Mouse (Mus musculus): Measurements from ENCODE around the gene H1f0. TPM values are rescaled to one million over a fixed set of nuclear protein-coding genes. Genes with fewer than 3 reads are reported as not detected.
A peak's percentile ranks its signal among the peaks of the same experiment; 100 is the strongest.

H1f0 gene
- total and polyA plus RNA-seq, 3 experiments, result 33.5 to 213 (median 46.8) TPM

DNA sequence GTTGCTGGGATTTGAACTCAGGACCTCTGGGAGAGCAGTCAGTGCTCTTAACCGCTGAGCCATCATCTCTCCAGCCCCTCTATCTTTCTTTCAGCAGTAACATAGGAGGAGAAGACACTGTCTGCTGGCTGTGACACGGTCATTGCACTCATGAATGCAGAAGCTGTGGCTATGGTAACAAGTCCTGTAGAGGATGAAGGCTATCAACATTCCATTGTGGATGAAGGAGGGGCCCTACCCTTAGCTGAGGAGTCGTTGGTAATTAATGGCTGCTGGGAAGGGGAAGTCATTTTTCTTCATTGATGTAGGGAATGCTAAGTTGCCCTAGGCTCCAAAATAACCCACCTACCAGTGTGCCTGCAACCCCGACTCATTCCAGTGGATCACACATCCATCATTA lies 10.1 kb upstream of the H1f0 start:
- no peak overlapping the region for H3K4me3 ChIP-seq (ENCODE audit: control insufficient read depth in 1 of 2, insufficient read depth in 1 of 2, low read depth in 2 of 2, low read length in 2 of 2)
- no peaks in the 10 kb centered on the region for H3K9me3 ChIP-seq (replicated peaks; ENCODE audit: insufficient read depth, low read length)
- H3K27ac ChIP-seq (ENCODE audit: control insufficient read depth, low read depth, low read length), result no peak overlapping the region
- no peaks in the 10 kb centered on the region for H3K27me3 ChIP-seq (ENCODE audit: control insufficient read depth in 1 of 2, insufficient read depth in 2 of 2, low read length in 2 of 2)
- TF ChIP-seq NRF1 (IDR thresholded peaks at IDR 0.05; ENCODE audit: insufficient read depth, low read depth, low read length, poor library complexity, severe bottlenecking) (no peak), GABPA (IDR thresholded peaks at IDR 0.05; ENCODE audit: low read depth, low read length) (no peak), USF1 (IDR thresholded peaks at IDR 0.05; ENCODE audit: low read depth, low read length) (no peak), RAD21 (IDR thresholded peaks at IDR 0.05; ENCODE audit: low read depth, low read length) (no peak), BHLHE40 (IDR thresholded peaks at IDR 0.05; ENCODE audit: borderline replicate concordance, low read depth, low read length) (no peak), RCOR1 (IDR thresholded peaks at IDR 0.05; ENCODE audit: low read depth, low read length) (no peak), ZKSCAN1 (IDR thresholded peaks at IDR 0.05; ENCODE audit: low read depth, low read length) (no peak), UBTF (IDR thresholded peaks at IDR 0.05; ENCODE audit: borderline replicate concordance, insufficient read depth, low read depth, low read length) (no peak)
- no peaks in the 10 kb centered on the region for H3K4me1 ChIP-seq (ENCODE audit: control insufficient read depth in 1 of 2, insufficient read depth in 2 of 2, low read length in 2 of 2)
- no peaks in the 10 kb centered on the region for H3K36me3 ChIP-seq (ENCODE audit: control insufficient read depth in 1 of 2, insufficient read depth in 2 of 2, low read length in 2 of 2)
- no peaks in the 10 kb centered on the region for H3K79me2 ChIP-seq (ENCODE audit: control insufficient read depth, insufficient read depth, low read length, poor library complexity)
- H3K9ac ChIP-seq (ENCODE audit: control insufficient read depth, low read depth, low read length, poor library complexity, severe bottlenecking), result no peak overlapping the region
- no peak for DNase-seq (ENCODE audit: low read depth, low spot score)

DNA sequence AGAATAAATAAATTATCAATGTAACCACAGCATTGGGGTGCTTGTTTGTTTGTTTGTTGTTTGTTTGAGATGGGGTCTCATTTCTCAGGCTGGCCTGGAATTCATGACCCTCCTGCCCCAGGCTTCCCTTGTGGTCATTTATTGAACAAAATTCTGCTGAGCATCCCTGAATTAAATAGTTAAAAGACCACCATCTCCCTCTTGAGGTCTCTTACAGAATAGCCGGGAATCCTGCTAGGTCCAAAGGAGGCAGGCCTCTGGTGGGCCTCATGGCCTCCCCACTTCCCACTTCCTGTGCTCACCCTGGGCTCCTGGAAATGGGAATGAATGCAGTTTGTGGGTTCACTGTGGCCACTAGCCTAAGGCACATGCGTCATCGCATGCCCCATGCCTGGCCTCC lies 9.4 kb upstream of the H1f0 start:
- DNase-seq (ENCODE audit: low read depth, low spot score), result no peak
- Histone ChIP-seq H3K27ac (ENCODE audit: control insufficient read depth, low read depth, low read length) (no peak overlapping the region), H3K36me3 (ENCODE audit: control insufficient read depth in 1 of 2, insufficient read depth in 2 of 2, low read length in 2 of 2) (no peaks in the 10 kb centered on the region), H3K79me2 (ENCODE audit: control insufficient read depth, insufficient read depth, low read length, poor library complexity) (no peaks in the 10 kb centered on the region), H3K9me3 (replicated peaks; ENCODE audit: insufficient read depth, low read length) (no peaks in the 10 kb centered on the region), H3K4me3 (ENCODE audit: control insufficient read depth in 1 of 2, insufficient read depth in 1 of 2, low read depth in 2 of 2, low read length in 2 of 2) (no peak overlapping the region), H3K27me3 (ENCODE audit: control insufficient read depth in 1 of 2, insufficient read depth in 2 of 2, low read length in 2 of 2) (no peaks in the 10 kb centered on the region), H3K9ac (ENCODE audit: control insufficient read depth, low read depth, low read length, poor library complexity, severe bottlenecking) (no peak overlapping the region), H3K4me1 (ENCODE audit: control insufficient read depth in 1 of 2, insufficient read depth in 2 of 2, low read length in 2 of 2) (no peaks in the 10 kb centered on the region)
- no peak for TF ChIP-seq MYB (IDR thresholded peaks at IDR 0.05; ENCODE audit: low read depth, low read length)
- no peak for TF ChIP-seq MAFK (IDR thresholded peaks at IDR 0.05; ENCODE audit: borderline replicate concordance, low read depth, low read length)
- TF ChIP-seq RAD21 (IDR thresholded peaks at IDR 0.05; ENCODE audit: low read depth, low read length), result peak; percentile 6
- TF ChIP-seq ZMIZ1 (IDR thresholded peaks at IDR 0.05; ENCODE audit: low read depth, low read length), result no peak
- no peak for TF ChIP-seq MYC (IDR thresholded peaks at IDR 0.05; ENCODE audit: low read depth, low read length)
- TF ChIP-seq SMC3 (IDR thresholded peaks at IDR 0.05; ENCODE audit: low read depth, low read length), result 0 out of 2 replicates have a peak, but pooled peaks have one; percentile 8
- TF ChIP-seq CTCF (IDR thresholded peaks at IDR 0.05 in 2 of 3, conservative IDR thresholded peaks at IDR 0.05 in 1 of 3; ENCODE audit: control insufficient read depth in 1 of 3, insufficient read depth in 1 of 3, low read depth in 2 of 3, low read length in 3 of 3, poor library complexity in 1 of 3, severe bottlenecking in 1 of 3), result peak in 1 of 3 experiments; percentile 6; a peak in 1 of 6 replicates
- TF ChIP-seq JUND (IDR thresholded peaks at IDR 0.05; ENCODE audit: low read depth, low read length), result no peak
- no peak for TF ChIP-seq ZKSCAN1 (IDR thresholded peaks at IDR 0.05; ENCODE audit: low read depth, low read length)

Data from MEL (cell line).